Mouse (Mus musculus): ENCODE results near the gene Efnb3.
"Not testable (repeated sequence)": the region's sequence is repeated elsewhere in the genome, so short reads cannot be mapped to it uniquely, and the experiment has no call there.

Gene Efnb3

GRCm38 (mm10) chr11:69551310-69551709, 8.7 kb downstream of the Efnb3 start:
- DNase-seq (ENCODE audit: low spot score in 2 of 2), result no peak

GRCm38 (mm10) chr11:69549060-69549656, 10.8 kb downstream of the Efnb3 start, which contains the start of gene Dnah2:
Dnah2 (minus strand) TSS chr11:69549110.
- DNase-seq (ENCODE audit: low spot score in 2 of 2), result no peak

GRCm38 (mm10) chr11:69547071-69547470, 12.9 kb downstream of the Efnb3 start:
- no peak for DNase-seq (ENCODE audit: low spot score in 2 of 2)

- peak; percentile 76 to 83 for DNase-seq (ENCODE audit: low spot score in 2 of 2)
These were observed 13.5 kb downstream of the Efnb3 start for GRCm38 (mm10) chr11:69546423-69547053.

GRCm38 (mm10) chr11:69545957-69546356, 14.0 kb downstream of the Efnb3 start:
- DNase-seq (ENCODE audit: low spot score in 2 of 2), result no peak

GRCm38 (mm10) chr11:69543598-69543997, 16.4 kb downstream of the Efnb3 start:
- no peak for DNase-seq (ENCODE audit: low spot score in 2 of 2)

GRCm38 (mm10) chr11:69541741-69542140, 18.3 kb downstream of the Efnb3 start:
- not testable (repeated sequence) for DNase-seq (ENCODE audit: low spot score in 2 of 2)

GRCm38 (mm10) chr11:69540700-69541099, 19.3 kb downstream of the Efnb3 start:
- no peak for DNase-seq (ENCODE audit: low spot score in 2 of 2)

- DNase-seq (ENCODE audit: low spot score in 2 of 2), result no peak
These were observed 25.0 kb downstream of the Efnb3 start for GRCm38 (mm10) chr11:69534990-69535389.

GRCm38 (mm10) chr11:69532480-69533150, 27.4 kb downstream of the Efnb3 start:
- DNase-seq (ENCODE audit: low spot score in 2 of 2), result no peak

- not testable (repeated sequence) for DNase-seq (ENCODE audit: low spot score in 2 of 2)
These were observed 29.2 kb downstream of the Efnb3 start for GRCm38 (mm10) chr11:69530755-69531154.

GRCm38 (mm10) chr11:69530281-69530680, 29.7 kb downstream of the Efnb3 start:
- not testable (repeated sequence) for DNase-seq (ENCODE audit: low spot score in 2 of 2)

GRCm38 (mm10) chr11:69528031-69528390, 32.0 kb downstream of the Efnb3 start:
- DNase-seq (ENCODE audit: low spot score in 2 of 2), result no peak

GRCm38 (mm10) chr11:69527098-69528030, 32.6 kb downstream of the Efnb3 start:
- DNase-seq (ENCODE audit: low spot score in 2 of 2), result no peak

- no peak for DNase-seq (ENCODE audit: low spot score in 2 of 2)
These were observed 33.4 kb downstream of the Efnb3 start for GRCm38 (mm10) chr11:69526631-69527030.

- no peak for DNase-seq (ENCODE audit: low spot score in 2 of 2)
These were observed 34.3 kb downstream of the Efnb3 start for GRCm38 (mm10) chr11:69525661-69526060.

GRCm38 (mm10) chr11:69523651-69524050, 36.4 kb downstream of the Efnb3 start:
- DNase-seq (ENCODE audit: low spot score in 2 of 2), result no peak

- DNase-seq (ENCODE audit: low spot score in 2 of 2), result no peak
These were observed 38.4 kb downstream of the Efnb3 start for GRCm38 (mm10) chr11:69521526-69522149.

GRCm38 (mm10) chr11:69519976-69520375, 40.0 kb downstream of the Efnb3 start:
- no peak for DNase-seq (ENCODE audit: low spot score in 2 of 2)

GRCm38 (mm10) chr11:69516661-69517060, 43.3 kb downstream of the Efnb3 start:
- DNase-seq (ENCODE audit: low spot score in 2 of 2), result no peak

GRCm38 (mm10) chr11:69516151-69516640, 43.8 kb downstream of the Efnb3 start:
- no peak for DNase-seq (ENCODE audit: low spot score in 2 of 2)

Data from urinary bladder, postnatal 4 days (tissue).